Mouse (Mus musculus) neural tube, embryonic 11.5 days (tissue): Measurements from ENCODE around the gene Atg4d. TPM values are rescaled to one million over a fixed set of nuclear protein-coding genes. Genes with fewer than 3 reads are reported as not detected.
"Not testable (repeated sequence)": the region's sequence is repeated elsewhere in the genome, so short reads cannot be mapped to it uniquely, and the experiment has no call there.

Source experiments
- ATAC-seq: fragments of 200-750 bp; cut with Nextera tagmentation; 2 replicates; pipeline ENCODE4 v1.8.0; 2017; ENCODE audit warnings: moderate number of reproducible peaks, mild to moderate bottlenecking, moderate TSS enrichment, moderate library complexity; ENCODE audit not compliant: insufficient read depth, low FRiP score, low TSS enrichment
- DNase-seq: peaks from one replicate; pipeline ENCODE4 v3.0.0-alpha.2; 2015; ENCODE audit warnings: low spot score
- H3K27ac ChIP-seq: fragments of 300-500 bp; sonication (generic); 2 replicates; pipeline ENCODE4 v1.5.1; 2014; ENCODE audit warnings: low read depth, mild to moderate bottlenecking, low read length
- H3K27me3 ChIP-seq: fragments of 300-500 bp; sonication (generic); 2 replicates; pipeline ENCODE4 v1.6.1; 2014; ENCODE audit warnings: mild to moderate bottlenecking, low read length, mixed read lengths; ENCODE audit not compliant: control insufficient read depth, insufficient read depth
- H3K36me3 ChIP-seq: fragments of 300-500 bp; sonication (generic); 2 replicates; pipeline ENCODE4 v1.6.1; 2014; ENCODE audit warnings: mild to moderate bottlenecking, low read length, moderate library complexity, mixed read lengths; ENCODE audit not compliant: control insufficient read depth, insufficient read depth
- H3K4me1 ChIP-seq: fragments of 300-500 bp; sonication (generic); 2 replicates; pipeline ENCODE4 v1.6.1; 2014; ENCODE audit warnings: low read length, mixed read lengths; ENCODE audit not compliant: control insufficient read depth, insufficient read depth
- H3K4me2 ChIP-seq: fragments of 300-500 bp; sonication (generic); 2 replicates; pipeline ENCODE4 v1.6.1; 2014; ENCODE audit warnings: low read depth, mild to moderate bottlenecking, moderate library complexity
- H3K4me3 ChIP-seq: fragments of 300-500 bp; sonication (generic); 2 replicates; pipeline ENCODE4 v1.5.1; 2014; ENCODE audit warnings: low read depth, low read length
- H3K9ac ChIP-seq: fragments of 300-500 bp; sonication (generic); 2 replicates; pipeline ENCODE4 v1.6.1; 2014; ENCODE audit warnings: mild to moderate bottlenecking, low read length
- H3K9me3 ChIP-seq: fragments of 300-500 bp; sonication (generic); 2 replicates; pipeline ENCODE4 v1.6.1; 2016; ENCODE audit warnings: low read length; ENCODE audit not compliant: control insufficient read depth
- WGBS: fragments of 180-500 bp; shearing (Covaris S2); extraction: QIAGEN DNeasy Blood & Tissue Kit; methylation state at CpG from one replicate; pipeline ENCODE4 v1.1.7; 2014; 5-methylcytosine and 5-hydroxymethylcytosine counted together
- polyA plus RNA-seq: library from polyadenylated mRNA; unstranded; fragments of >200 nt; fragmentation: Nextera tagmentation; extraction: Ambion mirVana; gene quantifications from 2 replicates; pipeline ENCODE4 v1.2.1, GENCODE M21; 2014

Atg4d gene
- polyA plus RNA-seq, 1 experiment from 2014 or later = 55.1 TPM

DNA sequence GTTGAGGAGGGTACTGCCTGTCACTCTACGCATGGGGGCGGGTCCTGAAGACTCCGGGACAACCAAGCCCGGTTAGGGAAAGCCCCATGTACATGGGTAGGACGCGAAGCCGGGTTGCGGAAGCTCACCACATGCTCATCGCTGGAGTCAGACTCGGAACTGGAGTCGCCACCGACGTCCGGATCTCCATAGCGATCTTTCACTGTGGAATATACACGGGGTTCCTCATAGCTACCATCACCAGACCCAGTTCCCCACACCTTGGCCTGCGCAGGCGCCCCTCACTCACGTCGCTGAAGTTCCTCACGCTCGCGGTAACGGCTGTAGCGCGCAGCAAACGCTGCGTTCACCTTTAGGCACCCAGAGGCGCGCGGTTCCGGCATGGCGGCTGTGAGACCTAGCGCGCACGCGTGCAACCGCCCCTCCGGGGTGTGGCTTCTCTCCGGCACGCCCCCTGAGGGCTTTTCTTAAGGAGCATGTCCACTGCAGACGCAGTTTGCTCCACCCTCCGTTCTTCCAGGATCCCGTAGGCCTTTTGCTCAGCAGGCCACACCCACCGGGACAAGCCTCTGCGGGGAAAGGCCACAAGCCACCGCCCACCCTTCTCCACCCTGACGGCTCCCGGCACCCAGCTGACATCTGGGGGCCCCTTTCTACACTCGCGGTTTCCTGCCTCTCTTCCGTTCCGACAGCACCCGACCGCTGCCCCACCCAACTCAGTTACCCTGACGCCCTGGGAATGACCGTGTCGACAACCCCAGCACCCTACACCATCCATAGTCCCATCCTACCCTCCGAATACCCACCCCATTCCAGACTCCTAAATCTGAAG is 22.7 kb downstream of the Atg4d start, which contains the start of gene Kri1:
Gene Kri1 (minus strand): TSS at position 399 of the 832 bp plus-strand sequence.
- peak within 1 kb of the TSS; percentile 60; the same call in 1 of the 2 replicates for H3K27ac ChIP-seq

DNA sequence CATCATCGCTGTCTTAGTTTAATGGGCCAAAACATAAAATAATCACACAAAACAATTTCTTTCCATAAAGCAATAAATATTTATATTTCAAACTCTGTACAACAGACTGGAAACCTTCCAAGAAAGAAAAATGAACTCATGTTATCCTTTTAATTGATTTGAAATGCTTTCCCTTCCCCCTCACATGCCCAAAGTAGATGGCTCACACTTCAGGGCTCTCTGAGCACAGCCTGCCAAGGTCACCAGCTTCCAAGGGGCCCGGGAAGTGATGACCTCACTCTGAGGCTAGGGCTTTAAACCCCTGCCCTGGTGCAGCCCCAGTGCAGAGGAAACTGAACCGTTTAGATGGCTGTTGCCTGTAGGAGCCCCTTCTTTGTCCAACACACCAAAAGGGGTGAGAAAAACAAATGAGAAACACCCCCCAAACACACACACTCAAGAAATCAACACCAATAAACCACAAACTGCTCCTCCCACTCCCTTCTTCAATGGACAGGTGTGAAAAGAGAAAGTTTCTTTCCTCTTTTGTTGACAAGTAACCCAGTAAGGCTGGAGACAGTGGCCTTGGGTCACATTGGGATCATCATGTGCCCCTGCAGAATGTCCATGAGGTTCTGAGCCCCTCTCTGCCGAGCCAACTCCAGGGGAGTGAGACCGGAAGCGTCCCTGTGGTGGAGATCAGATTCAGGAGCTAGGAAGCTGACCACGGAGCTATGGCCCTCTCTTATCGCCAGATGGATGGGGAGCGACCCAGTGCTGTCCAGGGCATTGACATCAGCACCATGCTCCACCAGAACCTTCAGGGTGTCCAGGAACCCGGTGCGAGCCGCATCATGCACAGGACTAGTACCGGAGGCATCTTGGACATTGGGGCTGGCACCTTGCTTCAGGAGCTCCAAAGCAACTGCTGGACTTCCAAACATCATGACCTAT is 23.6 kb downstream of the Atg4d start:
- ATAC-seq (no peak), DNase-seq (no peak)
- H3K9me3 ChIP-seq = no peaks in the 10 kb centered on the region
- 78% methylated on average over 13 of the region's 13 CpGs for WGBS
- H3K27me3 ChIP-seq = no peaks in the 10 kb centered on the region
- peak overlapping the region; percentile 42; the same call in 1 of the 2 replicates for H3K9ac ChIP-seq
- H3K27ac ChIP-seq = no peak overlapping the region
- H3K4me2 ChIP-seq = peak overlapping the region; percentile 78
- H3K36me3 ChIP-seq = peaks cover 2% of the 10 kb centered on the region; the same call in 1 of the 2 replicates
- H3K4me3 ChIP-seq = peak overlapping the region; percentile 79
- H3K4me1 ChIP-seq = peaks cover 18% of the 10 kb centered on the region

More for the DNA sequence above, 22.7 kb downstream of the Atg4d start, which contains the start of gene Kri1:
- H3K4me2 ChIP-seq = peak within 1 kb of the TSS; percentile 78
- ATAC-seq = peak; percentile 49
- H3K4me1 ChIP-seq = peaks cover 18% of the 10 kb centered on the region
- peak within 1 kb of the TSS; percentile 66 for H3K9ac ChIP-seq
- peaks cover 2% of the 10 kb centered on the region; the same call in 1 of the 2 replicates for H3K36me3 ChIP-seq
- peak within 1 kb of the TSS; percentile 79 for H3K4me3 ChIP-seq
- H3K27me3 ChIP-seq = no peaks in the 10 kb centered on the region
- H3K9me3 ChIP-seq = no peaks in the 10 kb centered on the region
- DNase-seq = peak; percentile 97
- WGBS = 1% methylated on average over 57 of the region's 59 CpGs

DNA sequence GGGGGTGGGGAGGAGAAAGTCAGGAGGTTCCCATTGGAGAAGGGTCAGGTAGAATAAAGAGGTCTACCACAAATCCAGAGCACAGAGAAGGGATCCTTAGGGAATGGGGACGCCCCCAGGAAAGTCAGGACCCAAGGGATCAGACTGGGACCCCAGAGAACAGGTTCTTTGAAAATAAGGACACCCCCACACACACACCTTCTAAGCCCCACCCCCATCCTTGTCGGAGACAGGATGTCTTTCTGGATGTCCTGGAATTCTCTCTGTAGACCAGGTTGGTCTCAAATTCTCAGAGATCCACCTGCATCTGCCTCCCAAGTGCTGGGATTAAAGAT is 24.2 kb downstream of the Atg4d start:
- WGBS = 93% methylated on average over 2 of the region's 2 CpGs
- 0 out of 2 replicates have a peak overlapping the region, but pooled peaks have one; percentile 10 for H3K4me3 ChIP-seq
- no peaks in the 10 kb centered on the region for H3K27me3 ChIP-seq
- peaks cover 2% of the 10 kb centered on the region; the same call in 1 of the 2 replicates for H3K36me3 ChIP-seq
- no peaks in the 10 kb centered on the region for H3K9me3 ChIP-seq
- ATAC-seq (no peak), DNase-seq (no peak)
- H3K9ac ChIP-seq = no peak overlapping the region
- no peak overlapping the region for H3K27ac ChIP-seq
- H3K4me2 ChIP-seq = peak overlapping the region; percentile 60
- peaks cover 18% of the 10 kb centered on the region for H3K4me1 ChIP-seq

DNA sequence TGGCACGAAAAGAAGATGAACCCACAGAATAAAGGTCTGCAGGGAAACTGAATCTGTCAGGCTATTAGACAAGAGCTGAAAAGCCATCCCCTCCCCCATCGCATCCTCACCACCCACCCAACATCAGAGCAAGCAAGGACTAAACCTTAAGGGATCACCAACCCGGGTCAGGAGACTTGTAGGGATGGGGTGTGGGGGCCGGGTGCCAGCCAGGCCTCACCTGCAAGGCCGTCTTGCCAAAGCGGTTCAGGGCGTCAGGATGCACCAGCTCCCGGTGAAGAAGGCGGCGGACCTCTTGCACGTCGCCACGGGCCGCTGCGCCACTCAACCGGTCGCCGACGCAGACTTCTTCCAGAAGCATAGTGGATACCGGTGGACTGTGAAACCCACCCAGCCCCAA is 25.5 kb downstream of the Atg4d start:
- no peak for ATAC-seq
- Histone ChIP-seq H3K27me3 (no peaks in the 10 kb centered on the region), H3K4me2 (peak overlapping the region; percentile 60), H3K9ac (peak overlapping the region; percentile 78), H3K27ac (peak overlapping the region; percentile 68), H3K4me3 (peak overlapping the region; percentile 70), H3K36me3 (no peaks in the 10 kb centered on the region), H3K4me1 (peaks cover 18% of the 10 kb centered on the region), H3K9me3 (no peaks in the 10 kb centered on the region)
- WGBS = under 1% methylated on average over 20 of the region's 20 CpGs
- DNase-seq = no peak

DNA sequence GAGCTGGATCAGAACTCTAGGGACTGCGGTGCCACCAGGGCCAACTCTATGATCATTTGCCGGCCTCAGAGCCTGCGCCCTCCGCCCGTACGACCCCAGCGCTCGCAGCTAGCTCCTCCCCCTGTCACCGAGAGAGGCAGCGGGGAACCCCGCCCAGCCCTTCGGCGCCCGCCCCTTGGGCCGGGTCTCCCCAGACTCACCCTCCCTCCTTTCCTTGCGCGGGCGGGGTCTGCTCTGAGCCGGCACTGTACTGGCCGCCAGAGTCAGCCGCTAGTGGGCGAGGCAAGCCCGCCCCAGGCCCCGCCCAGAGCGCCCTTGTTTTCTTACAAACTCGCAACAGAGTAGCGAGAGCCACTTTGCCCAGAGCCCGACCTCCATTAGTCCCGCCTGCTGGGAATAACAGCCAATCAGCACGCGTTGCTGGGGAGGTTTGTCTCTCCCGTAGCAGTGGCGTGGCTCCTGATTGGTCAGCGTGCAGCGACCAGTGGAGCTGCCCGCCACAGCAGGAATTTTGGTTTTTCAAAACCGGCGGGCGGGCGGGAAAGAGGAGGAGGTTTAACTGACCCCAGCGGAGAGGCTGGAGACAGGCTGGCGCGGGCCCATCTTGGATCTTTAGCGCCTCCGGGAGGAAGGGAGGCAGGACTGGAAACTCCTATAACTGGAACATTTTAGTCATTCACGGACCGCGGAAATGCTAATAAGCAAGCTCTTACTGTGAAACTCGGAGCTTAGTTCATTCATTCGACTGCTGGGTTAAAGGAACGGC is 26.1 kb downstream of the Atg4d start, which contains the start of gene Cdkn2d:
Gene Cdkn2d (minus strand): TSS at position 386 of the 766 bp plus-strand sequence.
- Histone ChIP-seq H3K27ac (peak within 1 kb of the TSS; percentile 68), H3K9me3 (no peaks in the 10 kb centered on the region), H3K36me3 (no peaks in the 10 kb centered on the region), H3K4me2 (peak within 1 kb of the TSS; percentile 60), H3K4me1 (peaks cover 18% of the 10 kb centered on the region), H3K4me3 (peak within 1 kb of the TSS; percentile 70), H3K9ac (peak within 1 kb of the TSS; percentile 78), H3K27me3 (no peaks in the 10 kb centered on the region)
- under 1% methylated on average over 45 of the region's 51 CpGs for WGBS
- ATAC-seq (peak; percentile 96), DNase-seq (peak; percentile 100)

DNA sequence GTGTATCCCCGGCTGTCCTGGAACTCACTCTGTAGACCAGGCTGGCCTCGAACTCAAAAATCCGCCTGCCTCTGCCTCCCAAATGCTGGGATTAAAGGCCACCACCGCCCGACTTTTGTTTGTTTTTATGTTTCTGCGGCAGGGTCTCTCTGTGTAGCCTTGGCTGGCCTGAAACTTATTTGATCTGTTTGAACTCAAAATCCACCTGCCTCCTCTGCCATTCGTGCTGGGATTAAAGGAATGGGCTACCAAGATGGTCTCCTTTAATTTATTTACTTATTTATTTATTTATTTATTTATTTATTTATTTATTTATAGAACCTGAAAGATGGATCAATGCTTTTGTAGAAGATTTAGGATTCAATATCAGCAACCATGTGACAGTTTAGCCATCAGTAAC is 26.8 kb downstream of the Atg4d start:
- H3K27me3 ChIP-seq, DNase-seq, H3K9me3 ChIP-seq, ATAC-seq, H3K36me3 ChIP-seq: not testable (repeated sequence)
- Histone ChIP-seq H3K4me3 (peak overlapping the region; percentile 17; the same call in 1 of the 2 replicates), H3K4me1 (peaks cover 14% of the 10 kb centered on the region), H3K4me2 (peak overlapping the region; percentile 20), H3K27ac (peak overlapping the region; percentile 34), H3K9ac (peak overlapping the region; percentile 0; the same call in 1 of the 2 replicates)
- 22% methylated on average over 7 of the region's 7 CpGs for WGBS

DNA sequence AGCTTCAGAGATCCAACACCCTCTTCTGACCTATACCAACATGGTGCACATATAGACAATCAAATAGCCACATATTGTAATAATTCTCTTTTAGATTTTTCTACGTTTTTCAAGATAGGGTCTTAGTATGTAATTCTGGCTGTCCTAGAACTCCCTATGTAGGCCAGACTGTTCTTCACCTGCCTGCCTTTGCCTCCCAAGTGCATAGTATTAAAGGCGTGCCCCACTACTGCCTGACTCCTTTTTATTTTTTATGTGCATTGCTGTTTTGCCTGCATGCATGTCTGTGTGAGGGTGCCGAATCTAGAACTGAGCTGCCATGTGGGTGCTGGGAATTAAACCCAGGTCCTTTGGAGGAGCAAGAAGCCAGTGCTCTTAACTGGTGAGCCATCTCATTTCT is 27.2 kb downstream of the Atg4d start:
- H3K4me3 ChIP-seq = no peak overlapping the region
- no peaks in the 10 kb centered on the region for H3K9me3 ChIP-seq
- no peak overlapping the region; the same call in 1 of the 2 replicates for H3K27ac ChIP-seq
- H3K4me1 ChIP-seq = peaks cover 10% of the 10 kb centered on the region
- H3K4me2 ChIP-seq = no peak overlapping the region
- DNase-seq (no peak), ATAC-seq (no peak)
- WGBS = 90% methylated on average over 3 of the region's 3 CpGs
- no peak overlapping the region for H3K9ac ChIP-seq
- H3K36me3 ChIP-seq = no peaks in the 10 kb centered on the region
- no peaks in the 10 kb centered on the region for H3K27me3 ChIP-seq

DNA sequence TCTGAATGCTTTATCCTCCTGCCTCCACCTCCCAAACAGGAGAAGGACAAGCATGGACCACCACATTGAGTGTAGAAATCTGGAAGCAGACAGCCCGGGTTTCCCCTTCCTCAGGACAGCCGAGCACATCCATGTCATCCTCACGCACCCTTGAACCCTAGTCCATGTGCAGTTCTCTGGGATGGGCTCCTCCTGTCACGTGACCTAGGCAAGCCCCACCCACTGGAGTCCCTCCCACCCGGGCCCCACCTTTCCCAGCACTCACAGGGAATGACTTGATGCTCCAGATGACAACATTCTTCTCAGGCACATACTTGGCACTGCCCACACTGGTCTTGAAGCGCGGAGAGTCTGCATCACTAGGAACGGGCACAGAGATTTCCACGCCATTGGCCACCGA is 33.9 kb downstream of the Atg4d start:
- Histone ChIP-seq H3K4me1 (no peaks in the 10 kb centered on the region), H3K9ac (no peak overlapping the region), H3K4me3 (no peak overlapping the region), H3K27me3 (no peaks in the 10 kb centered on the region), H3K9me3 (no peaks in the 10 kb centered on the region), H3K27ac (no peak overlapping the region), H3K4me2 (no peak overlapping the region), H3K36me3 (no peaks in the 10 kb centered on the region)
- DNase-seq (no peak), ATAC-seq (no peak)
- WGBS = 85% methylated on average over 10 of the region's 10 CpGs
